Comparison of ENCODE assay signal across 9 mouse cellular contexts in genomic region chr17:56111864-56112263, GRCm38 (mm10). TPM values are rescaled to one million over a fixed set of nuclear protein-coding genes. Genes with fewer than 3 reads are reported as not detected.
DNase-seq lines count a peak whose midpoint lies in the region; ATAC-seq lines count a peak whose summit lies in the region.
"Had no signal": no experiment of that assay in that cellular context is flagged by ENCODE, and none has a peak within 500 bp of the region (broad histone marks: within the 10 kb centered on the region; RNA-seq: fewer than 3 reads in every experiment).

No protein-coding gene starts in this region.

- peaks cover 18% of the 10 kb centered on the region for H3K27me3 ChIP-seq in hindbrain, embryonic 13.5 days
- no peaks in the 10 kb centered on the region for H3K27me3 ChIP-seq in midbrain, embryonic 15.5 days (replicated peaks)

- H3K4me3 ChIP-seq in hindbrain, embryonic 13.5 days, result no peak overlapping the region
- H3K4me3 ChIP-seq in midbrain, embryonic 15.5 days, result no peak overlapping the region

- H3K4me2 ChIP-seq in hindbrain, embryonic 13.5 days, result no peak overlapping the region
- no peak overlapping the region for H3K4me2 ChIP-seq in midbrain, embryonic 15.5 days

- H3K9me3 ChIP-seq in hindbrain, embryonic 13.5 days, result no peaks in the 10 kb centered on the region
- H3K9me3 ChIP-seq in midbrain, embryonic 15.5 days, result no peaks in the 10 kb centered on the region

- no peak overlapping the region for H3K27ac ChIP-seq in hindbrain, embryonic 13.5 days
- H3K27ac ChIP-seq in midbrain, embryonic 15.5 days, result no peak overlapping the region
- H3K27ac ChIP-seq: macrophage had no signal

- no peak overlapping the region for H3K9ac ChIP-seq in hindbrain, embryonic 13.5 days
- H3K9ac ChIP-seq in midbrain, embryonic 15.5 days, result no peak overlapping the region

- intact Hi-C loops in heart, postnatal 10 days (cut with DNase I), result no loop called here
- intact Hi-C loops in left cerebral cortex, postnatal 4 days (cut with DNase I), result no loop called here

- H3K4me1 ChIP-seq in hindbrain, embryonic 13.5 days (replicated peaks), result peaks cover 13% of the 10 kb centered on the region
- H3K4me1 ChIP-seq in midbrain, embryonic 15.5 days, result no peaks in the 10 kb centered on the region

- peak; percentile 70 to 85 for DNase-seq in heart, postnatal 10 days
- DNase-seq in heart, adult 9 months (ENCODE audit: low spot score in 2 of 2), result no peak
- DNase-seq in R1 (ENCODE audit: low read depth, low spot score), result peak; percentile 81
- peak; percentile 91 for DNase-seq in embryo, embryonic 10 days (ENCODE audit: low spot score)
- DNase-seq in left cerebral cortex, postnatal 4 days, result peak; percentile 73
- peak; percentile 76 for DNase-seq in thymus, postnatal 0 days (ENCODE audit: low spot score)

- ATAC-seq in hindbrain, embryonic 13.5 days (ENCODE audit: low FRiP score), result peak; percentile 6; the same call in 1 of the 2 replicates
- ATAC-seq in midbrain, embryonic 15.5 days (replicated peaks), result peak; percentile 35

- 41% methylated on average over 5 of the region's 5 CpGs for WGBS in hindbrain, embryonic 13.5 days
- WGBS in midbrain, embryonic 15.5 days, result 43% methylated on average over 5 of the region's 5 CpGs

- H3K36me3 ChIP-seq in hindbrain, embryonic 13.5 days, result peaks cover 9% of the 10 kb centered on the region
- H3K36me3 ChIP-seq in midbrain, embryonic 15.5 days (replicated peaks), result no peaks in the 10 kb centered on the region

RNA-seq across cellular contexts. Expression of gene Plin4, which starts 2.3 kb away (rescaled TPM):
- 100 to 1,000 TPM in 1 of 2 experiments, 10 to 100 TPM in 1; 80.9 to 155 TPM for total RNA-seq in heart, postnatal 10 days (2021)
- polyA plus RNA-seq in hindbrain, embryonic 13.5 days (2015; fragmentation: Nextera tagmentation; extraction: Ambion mirVana), result 0.10 TPM in 2 replicates
- under 1 TPM; 0.20 to 0.24 TPM for total RNA-seq in left cerebral cortex, postnatal 4 days (2021)
- polyA plus RNA-seq in midbrain, embryonic 15.5 days (2015; fragmentation: Nextera tagmentation; extraction: Ambion mirVana), result 0.13 and 0.15 TPM in 2 replicates
- polyA plus RNA-seq in thymus, postnatal 0 days (2015; fragmentation: Nextera tagmentation; extraction: Ambion mirVana), result 0.08 and 0.09 TPM in 2 replicates
- polyA plus RNA-seq: macrophage had no signal

RNA-seq across cellular contexts. Expression of gene Plin5, which starts 5.5 kb away (rescaled TPM):
- 100 to 1,000 TPM; 126 to 166 TPM for total RNA-seq in heart, postnatal 10 days (2021)
- polyA plus RNA-seq in hindbrain, embryonic 13.5 days (2015; fragmentation: Nextera tagmentation; extraction: Ambion mirVana), result 0.83 and 1.0 TPM in 2 replicates
- 1 to 10 TPM; 1.2 to 1.9 TPM for total RNA-seq in left cerebral cortex, postnatal 4 days (2021)
- 1.9 and 2.1 TPM in 2 replicates for polyA plus RNA-seq in midbrain, embryonic 15.5 days (2015; fragmentation: Nextera tagmentation; extraction: Ambion mirVana)
- 0.10 and 0.44 TPM in 2 replicates for polyA plus RNA-seq in thymus, postnatal 0 days (2015; fragmentation: Nextera tagmentation; extraction: Ambion mirVana)
- polyA plus RNA-seq: macrophage had no signal

RNA-seq across cellular contexts. Expression of gene Lrg1, which starts 9.9 kb away (rescaled TPM):
- 10 to 100 TPM; 12.6 to 25.2 TPM for total RNA-seq in heart, postnatal 10 days (2021)
- polyA plus RNA-seq in hindbrain, embryonic 13.5 days (2015; fragmentation: Nextera tagmentation; extraction: Ambion mirVana), result not detected in 2 replicates
- not detected for total RNA-seq in left cerebral cortex, postnatal 4 days (2021)
- 0.12 and 0.28 TPM in 2 replicates for polyA plus RNA-seq in midbrain, embryonic 15.5 days (2015; fragmentation: Nextera tagmentation; extraction: Ambion mirVana)
- 2.7 and 3.1 TPM in 2 replicates for polyA plus RNA-seq in thymus, postnatal 0 days (2015; fragmentation: Nextera tagmentation; extraction: Ambion mirVana)

RNA-seq across cellular contexts. Expression of gene Sema6b, which starts 28.3 kb away (rescaled TPM):
- total RNA-seq in heart, postnatal 10 days (2021), result 10 to 100 TPM; 11.3 to 13.7 TPM
- 10.5 and 11.7 TPM in 2 replicates for polyA plus RNA-seq in hindbrain, embryonic 13.5 days (2015; fragmentation: Nextera tagmentation; extraction: Ambion mirVana)
- 10 to 100 TPM; 91.1 to 95.7 TPM for total RNA-seq in left cerebral cortex, postnatal 4 days (2021)
- polyA plus RNA-seq in midbrain, embryonic 15.5 days (2015; fragmentation: Nextera tagmentation; extraction: Ambion mirVana), result 19.0 and 21.4 TPM in 2 replicates
- polyA plus RNA-seq in thymus, postnatal 0 days (2015; fragmentation: Nextera tagmentation; extraction: Ambion mirVana), result 1.0 TPM in 2 replicates

RNA-seq across cellular contexts. Expression of gene Hdgfl2, which starts 32.4 kb away (rescaled TPM):
- 10 to 100 TPM; 38.9 to 42.2 TPM for total RNA-seq in heart, postnatal 10 days (2021)
- polyA plus RNA-seq in hindbrain, embryonic 13.5 days (2015; fragmentation: Nextera tagmentation; extraction: Ambion mirVana), result 150 and 154 TPM in 2 replicates
- 100 to 1,000 TPM; 109 to 117 TPM for total RNA-seq in left cerebral cortex, postnatal 4 days (2021)
- 162 and 164 TPM in 2 replicates for polyA plus RNA-seq in midbrain, embryonic 15.5 days (2015; fragmentation: Nextera tagmentation; extraction: Ambion mirVana)
- polyA plus RNA-seq in thymus, postnatal 0 days (2015; fragmentation: Nextera tagmentation; extraction: Ambion mirVana), result 80.0 and 81.8 TPM in 2 replicates

Comparison
In these comparisons a context has a peak if more than half of its experiments do, and no peak if none do; other contexts are left out.
1. DNase-seq: peak in heart, postnatal 10 days (2 of 2), R1 (single experiment), embryo, embryonic 10 days (single experiment), left cerebral cortex, postnatal 4 days (single experiment) and thymus, postnatal 0 days (single experiment); none in heart, adult 9 months (0 of 2).